Mouse (Mus musculus) cerebellum, adult 11 months (tissue): Measurements from ENCODE around the gene Slc13a4.

Source experiments
- DNase-seq: peaks from one replicate; pipeline ENCODE4 v3.0.0; 2022

Slc13a4 gene

DNA sequence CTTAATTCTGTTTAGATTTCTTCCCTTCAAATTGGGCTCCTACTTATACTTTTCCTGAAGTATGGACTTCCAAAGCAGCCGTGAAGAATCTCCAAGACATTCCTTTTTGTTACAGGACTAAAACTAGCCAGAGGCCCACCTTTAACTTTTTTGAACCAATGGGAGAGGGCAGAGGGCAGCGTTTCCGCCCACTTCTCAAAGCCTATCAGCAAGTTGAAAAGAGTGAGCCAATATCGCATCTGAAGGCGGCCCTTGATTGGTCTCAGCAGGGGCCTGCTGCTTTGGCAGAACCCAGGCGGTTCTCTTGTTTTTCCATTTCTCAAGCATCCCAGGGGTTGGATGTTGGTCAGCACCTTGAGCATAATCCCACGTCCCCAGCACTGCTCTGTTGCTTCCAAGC lies at the start of gene Slc13a4:
Slc13a4 (minus strand) TSS at position 95 of the 400 bp plus-strand sequence.
- no peak for DNase-seq

DNA sequence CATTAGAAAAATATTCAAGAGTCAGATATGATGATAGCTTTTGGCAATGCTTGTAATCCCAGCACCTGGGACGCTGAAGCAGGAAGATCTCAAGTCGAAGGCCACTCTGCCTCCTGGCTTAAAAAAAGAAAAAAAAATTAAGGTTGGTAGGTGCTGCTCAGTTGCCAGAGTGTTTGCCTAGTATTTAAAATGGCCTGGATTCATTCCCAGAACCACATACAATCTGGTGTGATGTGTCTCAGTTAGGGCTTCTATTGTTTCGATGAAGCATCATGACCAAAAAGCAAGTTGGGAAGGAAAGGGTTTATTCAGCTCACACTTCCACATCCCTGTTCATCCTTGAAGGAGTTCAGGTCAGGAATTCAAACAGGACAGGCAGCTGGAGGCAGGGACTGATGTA lies 47.4 kb upstream of the Slc13a4 start:
- no peak for DNase-seq

DNA sequence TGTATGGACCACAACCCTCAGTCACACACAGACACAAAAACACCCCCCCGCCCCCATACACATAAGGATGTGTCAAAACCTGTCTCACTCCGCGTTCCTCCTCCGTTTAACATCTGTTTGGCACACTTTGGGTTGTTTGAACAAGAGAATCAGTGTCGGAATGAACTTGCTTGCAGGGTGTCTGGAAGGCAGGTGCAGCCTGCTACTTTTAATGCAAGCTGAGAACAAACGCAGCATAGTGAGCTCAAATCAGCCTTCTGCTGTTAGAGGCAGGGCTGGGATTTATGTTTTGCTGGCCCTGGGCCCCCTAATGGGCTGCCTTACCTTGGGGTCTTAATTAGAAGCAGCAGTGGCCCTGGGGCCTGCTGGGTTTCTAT lies 46.7 kb upstream of the Slc13a4 start:
- DNase-seq = no peak

DNA sequence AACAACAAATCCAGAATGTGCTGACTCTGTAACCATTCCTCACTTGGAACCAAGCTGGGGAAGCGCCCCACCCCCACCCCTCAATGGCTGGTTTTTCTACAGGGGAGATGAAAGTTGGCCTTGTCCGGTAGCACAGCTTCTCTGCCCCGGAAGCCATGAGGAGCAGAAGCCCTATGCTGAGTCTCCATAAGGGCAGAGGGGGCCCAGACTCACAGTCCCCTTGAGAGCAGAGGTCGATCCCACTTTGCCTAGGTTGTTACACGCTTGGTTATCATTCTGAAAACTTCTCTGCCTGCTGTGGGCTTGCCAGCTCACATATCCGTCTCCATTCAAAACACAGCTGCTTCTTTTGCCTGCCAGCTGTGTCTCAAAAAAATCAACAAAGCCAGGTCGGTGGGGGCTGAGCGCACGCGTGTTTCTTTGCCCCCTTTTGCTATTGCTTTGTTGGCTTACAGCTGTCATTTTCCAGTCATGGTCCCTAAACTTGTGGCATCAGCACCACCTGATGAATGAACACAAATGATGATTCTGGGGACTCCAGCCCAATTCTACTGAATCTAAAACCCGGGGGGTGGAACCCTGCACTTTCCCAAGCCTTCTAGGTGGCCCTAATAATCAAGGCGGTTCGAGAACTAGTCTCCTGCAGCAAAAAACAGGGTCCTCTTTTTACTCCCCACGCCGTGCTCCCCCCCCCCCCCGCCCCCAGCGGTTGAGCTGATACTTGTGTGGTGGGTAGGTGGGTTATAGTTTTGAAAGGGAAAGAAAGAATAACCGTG lies 46.1 kb upstream of the Slc13a4 start:
- no peak for DNase-seq

DNA sequence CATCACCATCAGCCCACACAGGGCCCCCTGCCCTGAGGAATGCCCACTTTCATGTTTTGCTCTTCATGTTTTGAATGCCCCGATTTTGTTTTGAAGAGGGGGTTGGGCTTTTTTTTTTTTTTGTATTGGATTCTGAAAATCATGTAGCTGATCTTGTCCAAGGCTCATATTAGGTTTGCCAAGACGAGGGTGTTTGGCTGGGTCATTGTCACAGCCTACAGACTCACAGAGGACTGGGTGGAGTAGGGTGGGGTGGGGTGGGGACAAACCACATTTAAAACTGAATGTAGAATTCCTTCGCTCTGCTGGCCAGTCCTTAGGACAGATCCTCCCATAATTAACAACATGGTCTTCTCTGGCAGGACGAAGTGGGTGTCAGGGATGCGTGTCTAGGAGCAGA lies 45.5 kb upstream of the Slc13a4 start:
- no peak for DNase-seq

DNA sequence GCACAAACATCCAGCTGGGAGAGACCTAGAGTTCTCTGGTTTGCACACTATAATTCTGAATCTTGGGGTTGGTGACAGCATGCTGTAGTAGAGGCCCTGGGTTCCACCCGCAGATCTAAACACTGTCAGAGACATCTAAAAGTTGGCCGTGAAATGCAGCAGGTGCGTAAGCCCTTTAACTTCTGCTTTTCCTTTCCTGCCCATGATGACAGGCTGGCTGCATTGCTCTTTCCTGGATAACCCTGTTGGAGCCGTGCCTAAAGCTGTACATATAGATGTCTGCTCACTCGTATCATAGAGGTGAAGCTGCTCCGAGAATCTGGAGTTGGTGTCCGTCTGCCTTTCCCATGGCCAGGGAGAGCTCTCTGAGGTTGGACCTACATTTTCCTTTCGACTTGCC lies 44.9 kb upstream of the Slc13a4 start:
- DNase-seq = no peak

DNA sequence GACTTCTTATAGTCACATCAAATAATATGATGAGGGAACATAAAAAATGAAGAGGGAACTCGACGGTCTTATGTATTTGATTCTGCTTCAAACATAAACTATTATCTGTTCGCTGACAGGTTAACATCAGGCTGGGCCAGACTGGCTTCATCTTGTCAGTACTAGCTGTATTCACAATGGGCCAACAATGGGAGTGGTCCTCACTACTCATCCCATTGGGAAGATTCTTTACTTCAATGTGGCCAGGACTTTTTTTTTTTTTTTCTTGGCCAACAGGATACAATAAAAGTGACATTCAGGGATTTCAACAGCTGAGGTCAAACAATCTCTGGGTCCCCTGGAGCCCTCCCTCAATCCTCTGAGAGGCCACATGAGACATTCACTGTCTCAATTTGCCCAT lies 43.9 kb upstream of the Slc13a4 start:
- no peak for DNase-seq

DNA sequence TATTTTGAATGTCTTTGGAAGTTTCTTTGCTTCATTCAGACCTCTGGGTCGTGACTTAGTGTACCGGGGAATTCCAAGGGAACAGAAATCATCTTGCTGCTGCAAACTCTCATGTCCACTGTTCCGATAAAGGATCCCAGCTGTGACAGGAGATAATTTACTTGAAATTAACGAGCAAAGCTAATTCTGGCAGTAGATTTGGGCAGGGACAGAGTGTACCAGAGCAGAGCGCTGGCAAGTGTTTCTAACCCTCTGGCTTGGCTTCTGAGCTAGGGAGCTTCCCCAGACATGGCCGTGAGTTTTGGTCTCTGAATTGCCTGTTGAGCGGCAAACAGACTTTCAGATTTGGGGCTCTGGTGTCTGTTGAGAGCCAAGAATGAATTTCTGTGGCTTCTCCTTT lies 41.9 kb upstream of the Slc13a4 start:
- DNase-seq = no peak

DNA sequence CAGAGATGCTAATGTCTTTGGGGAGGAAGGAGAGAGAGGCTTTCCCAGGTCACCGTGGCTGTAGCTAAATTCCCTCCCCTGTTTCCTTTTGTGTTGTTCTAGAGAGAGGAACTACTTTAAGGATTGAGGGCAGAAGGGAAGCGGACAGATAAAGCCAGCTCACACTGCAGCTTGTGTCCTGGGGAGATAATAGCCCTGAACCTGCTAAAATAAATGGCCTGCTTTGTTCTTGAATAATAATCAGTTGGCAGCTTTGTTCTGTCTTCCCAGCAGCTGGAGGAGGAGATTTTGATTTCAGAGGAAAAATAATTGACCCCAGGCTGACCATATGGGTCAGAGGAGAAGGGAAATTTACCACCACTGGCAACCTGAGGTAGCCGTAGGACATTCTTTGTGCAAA lies 30.7 kb upstream of the Slc13a4 start:
- DNase-seq = no peak

DNA sequence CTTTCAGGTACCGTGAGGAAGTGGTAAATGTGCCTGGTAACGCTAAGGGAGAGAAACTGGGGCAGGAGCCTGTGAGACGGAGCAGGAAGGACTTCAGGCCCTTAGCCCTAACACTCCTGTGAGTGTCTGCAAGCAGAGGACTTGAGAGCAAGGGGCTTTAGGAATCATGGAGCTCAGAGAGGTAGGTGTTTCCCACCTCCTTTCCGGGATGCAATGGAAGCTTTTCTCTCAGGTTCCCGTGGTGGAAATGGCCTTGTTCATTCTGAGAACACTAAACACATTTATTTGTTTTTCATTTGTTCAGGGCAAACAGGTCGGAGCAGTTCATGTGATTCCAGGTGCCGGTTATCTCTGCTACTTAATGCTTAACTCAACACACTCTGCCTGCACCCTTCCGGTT lies 29.9 kb upstream of the Slc13a4 start:
- DNase-seq = no peak

DNA sequence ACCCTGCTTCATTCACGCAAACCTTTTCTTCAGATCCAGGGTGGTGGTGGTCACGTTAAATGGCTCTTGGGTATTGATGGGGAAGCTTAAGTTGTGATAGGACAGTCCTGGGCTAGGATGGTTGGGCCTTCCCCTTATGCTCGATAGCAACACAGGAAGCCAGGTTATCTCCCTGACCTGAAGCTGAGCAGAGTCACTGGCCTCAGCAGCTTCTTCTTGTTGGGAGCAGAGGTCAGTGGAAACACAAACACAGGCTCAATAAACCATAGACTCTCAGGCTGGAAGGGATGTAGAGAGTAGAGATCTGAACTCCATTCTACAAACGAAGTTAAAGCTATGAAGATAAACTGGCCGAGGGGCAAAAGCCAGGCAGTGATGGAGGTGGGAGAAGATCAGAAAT lies 27.5 kb upstream of the Slc13a4 start:
- no peak for DNase-seq

DNA sequence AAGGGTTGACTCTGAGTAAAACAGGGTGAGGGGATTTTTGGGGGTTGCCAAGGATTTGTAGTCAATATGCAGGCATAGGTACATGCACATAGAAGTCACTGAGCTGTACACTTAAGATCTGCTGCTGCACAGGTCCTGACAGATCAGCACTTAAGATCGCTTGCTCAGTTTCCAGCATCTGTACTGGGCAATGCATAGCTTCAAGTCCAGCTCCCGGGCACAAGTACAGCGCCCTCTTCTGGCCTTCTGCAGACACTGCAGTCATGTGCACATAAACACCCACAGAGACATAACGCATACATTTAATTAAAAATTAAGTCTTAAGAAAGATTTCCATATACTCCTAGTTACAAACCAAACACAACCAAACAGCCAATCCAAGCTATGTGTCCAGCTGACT lies 26.3 kb upstream of the Slc13a4 start:
- no peak for DNase-seq

DNA sequence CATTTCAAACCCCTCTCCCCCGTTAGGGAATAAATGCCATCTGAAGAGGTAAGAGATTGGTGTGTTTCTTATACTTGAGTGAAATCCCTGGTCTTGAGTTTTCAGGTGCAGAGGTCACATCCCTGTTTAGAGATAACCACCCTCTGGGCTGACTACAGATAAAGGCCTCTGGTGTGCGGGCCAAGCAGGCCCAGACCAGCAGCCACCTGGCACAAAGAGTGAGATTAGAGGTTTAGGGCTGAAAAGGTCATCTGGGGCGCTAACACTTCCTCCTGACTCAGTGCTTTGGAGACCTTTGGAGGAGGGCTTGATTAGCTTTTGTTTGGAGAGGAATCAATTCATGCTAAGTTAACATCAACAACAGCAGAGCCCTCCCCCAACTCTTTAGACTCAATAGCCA lies 25.7 kb upstream of the Slc13a4 start:
- no peak for DNase-seq

DNA sequence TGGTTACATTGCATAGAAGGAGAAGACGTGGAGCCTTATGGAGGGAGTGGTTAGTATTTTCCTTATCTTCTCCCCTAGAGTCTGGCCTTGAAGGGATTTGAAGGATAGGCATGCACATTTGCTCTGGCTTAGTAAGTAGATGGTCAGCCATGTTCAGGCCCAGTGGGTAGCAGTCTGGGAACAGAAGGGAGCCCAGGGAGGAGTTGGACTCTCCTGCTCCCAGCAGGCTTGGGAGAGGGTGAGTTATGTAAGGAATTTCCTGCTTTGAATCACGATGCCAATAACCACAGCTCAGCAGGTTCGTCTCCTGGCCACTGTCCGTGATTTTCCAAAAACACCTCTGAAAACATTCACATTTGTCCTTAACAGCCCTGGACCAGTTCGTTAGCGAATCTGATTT lies 22.9 kb upstream of the Slc13a4 start:
- no peak for DNase-seq

DNA sequence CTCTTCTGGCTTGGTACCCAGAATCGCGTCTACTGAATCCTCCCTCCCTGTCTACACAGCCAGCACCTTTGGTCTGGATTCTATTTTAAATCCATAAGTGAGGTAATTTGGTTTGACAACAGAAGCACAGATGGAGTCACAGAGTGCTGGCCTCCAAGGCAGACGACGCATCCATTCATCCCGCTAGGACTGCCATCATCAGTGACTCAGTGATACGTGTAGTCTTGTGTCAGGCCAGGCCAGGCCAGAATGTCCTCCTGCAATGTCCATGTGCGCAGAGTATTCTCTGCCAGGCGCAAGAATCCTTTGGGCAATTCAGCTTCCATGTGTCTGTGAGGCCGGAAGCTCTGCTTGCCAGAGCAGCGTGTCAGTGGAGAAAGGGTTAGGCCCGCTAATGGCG lies 22.0 kb upstream of the Slc13a4 start:
- no peak for DNase-seq

DNA sequence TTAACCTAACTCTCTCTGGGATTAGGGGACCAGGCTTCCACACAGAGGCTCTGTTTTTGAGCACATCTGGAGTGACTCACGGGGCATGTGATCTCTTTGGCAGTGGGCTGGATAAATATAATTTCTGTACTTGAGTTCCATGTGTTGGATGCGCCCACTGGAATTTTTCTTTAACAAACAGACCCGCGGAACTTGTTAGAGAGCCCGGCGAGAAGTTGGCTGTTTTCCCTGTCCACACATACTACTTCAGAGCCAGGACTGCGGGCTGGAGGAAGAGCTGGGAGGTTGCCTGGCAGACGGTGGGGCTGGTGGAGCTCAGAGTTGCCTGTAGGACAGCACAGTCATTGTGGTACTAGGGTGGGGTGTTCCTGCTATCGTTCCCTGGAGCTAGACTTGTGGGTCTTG lies 18.2 kb upstream of the Slc13a4 start, which contains the start of gene Fam180a:
Fam180a (minus strand) TSS at position 31 of the 405 bp plus-strand sequence.
- no peak for DNase-seq

DNA sequence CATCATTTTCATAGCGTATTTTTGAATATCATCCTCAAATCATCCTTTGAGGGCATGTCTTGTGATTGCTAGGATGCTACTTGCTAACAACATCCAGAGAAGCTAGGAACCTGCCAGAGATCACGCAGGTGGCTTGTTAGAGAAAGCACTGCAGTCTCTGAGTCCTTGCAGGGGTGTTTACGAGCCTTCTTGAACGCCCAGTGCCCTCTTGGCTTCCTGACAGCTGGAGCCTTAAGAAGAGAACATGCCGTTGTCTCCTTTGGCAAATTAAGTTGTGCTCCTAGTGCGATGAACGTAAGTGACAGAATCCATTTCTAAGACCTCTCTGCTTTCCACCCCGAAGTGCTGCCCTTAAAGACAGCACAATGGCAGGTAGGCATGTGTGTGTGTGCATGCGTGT lies 16.4 kb upstream of the Slc13a4 start:
- no peak for DNase-seq

DNA sequence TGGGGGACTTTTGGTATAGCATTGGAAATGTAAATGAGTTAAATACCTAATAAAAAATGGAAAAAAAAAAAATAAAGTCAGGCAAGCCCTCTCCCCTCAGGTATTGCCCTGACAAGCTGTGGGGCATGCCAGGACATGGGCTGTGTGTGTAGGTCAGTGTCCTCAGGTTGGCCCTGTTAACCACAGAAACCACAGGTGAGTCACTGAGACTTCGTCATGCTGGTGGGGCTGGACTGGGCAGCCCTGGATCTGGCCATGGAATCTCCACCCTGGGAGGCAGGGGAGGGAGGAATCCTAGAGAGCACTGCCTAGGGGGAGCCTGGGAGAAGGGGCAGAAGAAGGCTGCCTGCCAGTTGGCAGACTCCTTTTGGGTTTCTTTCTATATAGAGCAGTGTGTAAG lies 15.1 kb upstream of the Slc13a4 start:
- no peak for DNase-seq

DNA sequence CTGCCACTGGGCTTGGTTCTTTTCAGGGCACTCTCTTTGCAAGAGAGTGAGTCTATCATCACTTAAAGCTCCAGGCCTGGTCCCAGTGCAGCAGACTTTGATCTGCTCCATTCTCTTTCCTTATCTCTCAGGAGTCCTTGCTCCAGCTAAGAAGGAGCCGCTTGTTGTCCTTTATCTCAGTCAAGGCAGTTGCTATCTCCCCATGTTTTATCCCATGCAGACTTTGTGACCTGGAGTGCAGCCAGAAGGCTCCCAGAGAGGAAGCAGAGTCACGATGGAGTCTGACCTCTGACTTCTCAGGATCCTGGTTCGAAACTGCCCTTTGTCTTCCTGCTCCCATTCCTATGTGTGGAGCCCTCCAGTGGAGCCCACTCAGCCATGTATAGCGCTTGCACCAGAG lies 13.2 kb upstream of the Slc13a4 start:
- DNase-seq = no peak

DNA sequence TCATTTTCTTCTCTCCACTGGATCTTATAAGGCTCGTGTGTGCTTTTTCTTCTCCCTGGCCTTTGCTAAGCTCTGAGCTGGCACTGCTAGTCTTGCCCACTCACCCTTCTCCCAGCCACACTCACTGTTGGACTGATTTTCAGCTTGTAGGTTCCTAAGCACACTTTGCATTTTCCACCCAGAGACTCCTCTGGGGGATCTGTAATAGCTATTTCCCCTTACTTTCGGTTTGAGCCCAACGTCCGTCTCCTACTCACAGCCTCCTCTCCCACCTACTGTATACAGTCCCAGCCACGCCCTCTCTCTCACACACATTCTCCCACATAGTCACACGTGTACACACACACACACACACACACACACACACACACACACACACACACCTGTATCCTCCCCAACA lies 11.9 kb upstream of the Slc13a4 start:
- no peak for DNase-seq

DNA sequence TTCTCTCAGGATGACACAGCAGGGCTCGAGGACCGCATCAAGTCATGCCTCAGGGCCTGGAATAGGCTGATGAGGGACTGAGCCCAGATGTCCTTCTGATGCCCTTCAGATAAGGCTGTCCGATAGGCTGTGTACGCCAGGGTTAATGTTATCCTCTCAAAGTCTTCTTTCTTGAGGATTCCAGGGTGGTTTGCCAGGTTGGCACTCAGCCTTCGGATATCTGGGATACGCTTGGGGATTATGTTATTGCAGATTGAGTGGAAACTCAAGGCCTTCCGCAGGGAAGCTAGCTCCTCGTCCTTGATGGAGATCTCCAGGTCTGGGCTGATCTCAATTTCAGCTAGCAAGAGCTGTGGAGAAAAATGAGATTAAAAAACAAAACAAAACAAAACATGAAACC lies 5.6 kb upstream of the Slc13a4 start:
- DNase-seq = no peak

DNA sequence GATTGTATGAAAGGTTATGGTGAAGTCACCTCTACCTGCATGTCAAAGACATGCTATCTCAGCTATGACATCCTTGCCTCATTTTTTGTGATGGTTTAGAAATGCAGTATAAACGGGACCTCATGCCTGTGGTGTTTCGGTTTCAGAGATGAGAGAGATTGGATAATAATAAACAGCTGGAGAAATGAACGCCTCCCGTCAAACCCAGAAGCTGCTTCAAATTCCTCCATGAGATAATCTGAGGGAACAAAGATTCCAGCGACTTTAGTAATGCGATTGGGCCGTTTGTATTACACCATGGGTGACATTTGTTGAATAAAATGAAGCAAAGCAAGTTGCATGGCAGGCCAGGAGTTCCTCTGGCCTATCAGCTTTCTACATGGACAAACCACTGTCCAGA lies 1.5 kb upstream of the Slc13a4 start:
- DNase-seq = no peak

DNA sequence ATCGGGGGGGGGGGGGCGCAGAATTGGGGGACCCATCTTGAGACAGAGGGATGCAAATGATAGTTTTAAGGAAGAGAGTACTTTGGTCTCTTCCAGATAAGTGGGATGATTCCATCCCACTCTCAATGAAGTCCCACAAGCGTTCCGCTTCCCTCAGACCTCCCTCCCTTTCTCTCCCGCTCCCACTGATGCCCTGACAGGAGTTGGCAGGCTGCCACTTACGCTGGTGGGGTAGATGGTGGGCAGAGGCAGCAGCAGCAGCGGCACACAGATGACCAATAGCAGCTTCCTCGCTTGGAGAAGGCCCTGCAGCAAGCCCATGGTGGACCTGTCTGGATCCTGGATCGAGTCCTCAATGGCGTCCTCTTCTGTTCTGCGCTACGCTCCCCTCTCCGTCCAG lies 795 bp downstream of the Slc13a4 start:
- no peak for DNase-seq

DNA sequence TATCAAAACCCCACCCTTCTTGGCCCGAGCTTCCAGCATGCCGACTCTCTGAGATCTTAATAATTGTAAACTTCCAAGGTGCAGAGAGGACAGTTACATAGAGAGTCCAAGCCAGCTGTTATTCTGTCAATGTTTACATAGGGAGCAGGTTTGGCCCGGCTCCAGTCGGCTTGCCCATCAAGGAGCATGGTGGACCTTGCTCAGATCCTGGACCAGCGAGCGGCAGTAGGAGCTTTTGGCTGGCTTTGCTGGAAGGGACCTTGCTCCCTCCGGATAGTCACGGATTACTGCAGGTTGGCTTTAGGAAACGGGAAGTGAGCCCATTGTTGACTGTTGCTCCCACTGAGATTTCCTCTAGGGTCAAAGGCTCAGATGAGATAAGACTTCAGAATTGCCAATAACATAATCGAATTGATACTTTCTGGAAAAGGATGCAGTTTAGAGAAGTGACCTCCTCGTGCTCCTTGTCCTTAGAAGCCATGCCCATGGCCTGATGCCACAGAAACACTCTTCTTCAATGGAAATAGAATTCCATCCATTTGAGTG lies 4.5 kb downstream of the Slc13a4 start:
- DNase-seq = no peak

DNA sequence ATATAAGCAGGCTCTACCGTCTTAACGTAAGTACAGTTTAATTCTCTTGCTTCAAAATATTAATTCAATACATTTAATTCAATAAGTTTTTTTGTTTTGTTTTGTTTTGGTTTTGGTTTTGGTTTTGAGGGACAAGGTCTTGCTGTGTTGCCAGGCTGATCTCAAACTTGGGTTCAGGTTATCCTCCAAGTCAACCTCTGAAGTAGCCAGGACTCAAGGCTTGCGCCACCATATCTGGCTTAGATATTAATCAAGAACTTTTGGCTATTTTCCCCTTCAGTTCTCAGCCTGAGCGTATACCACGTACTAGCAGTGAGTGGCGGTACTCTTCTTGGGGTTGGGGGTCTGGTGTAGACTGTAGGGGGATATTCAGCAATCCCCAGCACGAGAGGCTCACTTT lies 5.3 kb downstream of the Slc13a4 start:
- no peak for DNase-seq
